Mouse (Mus musculus) heart, embryonic 16.5 days (tissue): ENCODE results near the gene Pten. TPM values are rescaled to one million over a fixed set of nuclear protein-coding genes. Genes with fewer than 3 reads are reported as not detected.

Source experiments
- ATAC-seq: fragments of 200-750 bp; cut with Nextera tagmentation; replicated peaks from 2 replicates; pipeline ENCODE4 v1.8.0; 2017; ENCODE audit warnings: moderate number of reproducible peaks; ENCODE audit not compliant: insufficient read depth, low FRiP score; ENCODE audit errors: extremely low read depth
- H3K27ac ChIP-seq: fragments of 300-500 bp; sonication (generic); 2 replicates; pipeline ENCODE4 v1.5.1; 2014; ENCODE audit warnings: mild to moderate bottlenecking, low read length, control low read depth, moderate library complexity
- H3K27me3 ChIP-seq: fragments of 300-500 bp; sonication (generic); 2 replicates; pipeline ENCODE4 v1.6.1; 2014; ENCODE audit warnings: low read length, mixed read lengths; ENCODE audit not compliant: control insufficient read depth, insufficient read depth
- H3K36me3 ChIP-seq: fragments of 300-500 bp; sonication (generic); 2 replicates; pipeline ENCODE4 v1.6.1; 2014; ENCODE audit not compliant: control insufficient read depth, insufficient read depth
- H3K4me1 ChIP-seq: fragments of 300-500 bp; sonication (generic); 2 replicates; pipeline ENCODE4 v1.6.1; 2014; ENCODE audit warnings: low read length, mixed read lengths; ENCODE audit not compliant: control insufficient read depth, insufficient read depth
- H3K4me2 ChIP-seq: fragments of 300-500 bp; sonication (generic); 2 replicates; pipeline ENCODE4 v1.6.1; 2014; ENCODE audit warnings: low read depth, mild to moderate bottlenecking, control low read depth, low read length
- H3K4me3 ChIP-seq: fragments of 300-500 bp; sonication (generic); 2 replicates; pipeline ENCODE4 v1.5.1; 2014; ENCODE audit warnings: mild to moderate bottlenecking, control low read depth, low read length
- H3K9ac ChIP-seq: fragments of 300-500 bp; sonication (generic); 2 replicates; pipeline ENCODE4 v1.6.1; 2014; ENCODE audit warnings: low read length, control low read depth
- H3K9me3 ChIP-seq: fragments of 300-500 bp; sonication (generic); replicated peaks from 2 replicates; pipeline ENCODE4 v1.6.1; 2016; ENCODE audit warnings: low read length; ENCODE audit not compliant: control insufficient read depth
- WGBS: fragments of 180-500 bp; shearing (Covaris S2); extraction: QIAGEN DNeasy Blood & Tissue Kit; methylation state at CpG from one replicate; pipeline ENCODE4 v1.1.7; 2014; 5-methylcytosine and 5-hydroxymethylcytosine counted together
- polyA plus RNA-seq: library from polyadenylated mRNA; unstranded; fragments of >200 nt; fragmentation: Nextera tagmentation; extraction: Ambion mirVana; gene quantifications from 2 replicates; pipeline ENCODE4 v1.2.1, GENCODE M21; 2015

The Pten gene
- polyA plus RNA-seq, 1 experiment from 2014 or later = 4.7 TPM

GRCm38 (mm10) chr19:32867181-32867897, 110.0 kb downstream of the Pten start:
- H3K4me2 ChIP-seq = peak overlapping the region; percentile 57
- H3K27ac ChIP-seq = no peak overlapping the region
- no peaks in the 10 kb centered on the region for H3K27me3 ChIP-seq
- 0 out of 2 replicates have a peak overlapping the region, but pooled peaks have one; percentile 11 for H3K9ac ChIP-seq
- 13% methylated on average over 18 of the region's 18 CpGs for WGBS
- H3K4me1 ChIP-seq = peaks cover 12% of the 10 kb centered on the region
- H3K36me3 ChIP-seq = no peaks in the 10 kb centered on the region
- no peaks in the 10 kb centered on the region for H3K9me3 ChIP-seq
- ATAC-seq = no peak
- H3K4me3 ChIP-seq = peak overlapping the region; percentile 31

- Histone ChIP-seq H3K36me3 (no peaks in the 10 kb centered on the region), H3K4me3 (no peak overlapping the region), H3K9ac (no peak overlapping the region), H3K4me2 (no peak overlapping the region), H3K4me1 (peaks cover 12% of the 10 kb centered on the region), H3K9me3 (no peaks in the 10 kb centered on the region), H3K27me3 (no peaks in the 10 kb centered on the region), H3K27ac (no peak overlapping the region)
- no peak for ATAC-seq
- WGBS = 63% methylated on average over 5 of the region's 5 CpGs
Measured at GRCm38 (mm10) chr19:32868560-32868959, 111.3 kb downstream of the Pten start.

DNA sequence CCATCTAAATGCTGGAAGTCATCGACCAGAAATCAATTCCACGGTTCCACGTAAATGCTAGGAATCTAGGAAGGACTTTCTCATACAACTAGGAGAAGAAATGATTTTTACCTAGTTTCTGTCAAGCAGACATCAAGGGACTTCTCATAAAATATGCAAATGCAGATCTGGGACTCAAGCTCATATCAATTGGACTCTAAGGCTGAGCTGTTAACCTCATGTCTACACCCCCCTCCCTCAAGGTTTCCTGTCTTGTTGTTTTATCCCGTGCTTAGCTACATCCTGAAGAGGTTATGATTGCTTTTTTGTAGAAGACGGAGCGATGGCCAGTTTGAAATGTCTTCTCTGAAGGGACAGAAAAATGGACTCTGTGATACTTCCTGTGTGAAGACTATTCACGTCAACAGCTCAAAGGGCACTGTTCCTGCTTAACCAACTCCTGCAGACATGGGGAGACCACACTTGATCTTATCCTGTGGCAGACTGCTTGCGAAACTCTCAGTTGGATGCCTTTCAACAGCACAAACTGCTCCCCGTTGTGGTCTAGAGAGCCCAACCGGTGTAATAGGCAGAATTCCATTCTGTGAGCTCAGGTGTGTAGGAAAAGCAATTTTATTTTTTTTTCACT, 111.9 kb downstream of the Pten start:
- H3K27me3 ChIP-seq = no peaks in the 10 kb centered on the region
- no peak for ATAC-seq
- no peaks in the 10 kb centered on the region for H3K9me3 ChIP-seq
- no peak overlapping the region for H3K4me3 ChIP-seq
- 24% methylated on average over 10 of the region's 10 CpGs for WGBS
- no peak overlapping the region for H3K9ac ChIP-seq
- no peak overlapping the region for H3K27ac ChIP-seq
- peak overlapping the region; percentile 40 for H3K4me2 ChIP-seq
- no peaks in the 10 kb centered on the region for H3K36me3 ChIP-seq
- peaks cover 12% of the 10 kb centered on the region for H3K4me1 ChIP-seq

DNA sequence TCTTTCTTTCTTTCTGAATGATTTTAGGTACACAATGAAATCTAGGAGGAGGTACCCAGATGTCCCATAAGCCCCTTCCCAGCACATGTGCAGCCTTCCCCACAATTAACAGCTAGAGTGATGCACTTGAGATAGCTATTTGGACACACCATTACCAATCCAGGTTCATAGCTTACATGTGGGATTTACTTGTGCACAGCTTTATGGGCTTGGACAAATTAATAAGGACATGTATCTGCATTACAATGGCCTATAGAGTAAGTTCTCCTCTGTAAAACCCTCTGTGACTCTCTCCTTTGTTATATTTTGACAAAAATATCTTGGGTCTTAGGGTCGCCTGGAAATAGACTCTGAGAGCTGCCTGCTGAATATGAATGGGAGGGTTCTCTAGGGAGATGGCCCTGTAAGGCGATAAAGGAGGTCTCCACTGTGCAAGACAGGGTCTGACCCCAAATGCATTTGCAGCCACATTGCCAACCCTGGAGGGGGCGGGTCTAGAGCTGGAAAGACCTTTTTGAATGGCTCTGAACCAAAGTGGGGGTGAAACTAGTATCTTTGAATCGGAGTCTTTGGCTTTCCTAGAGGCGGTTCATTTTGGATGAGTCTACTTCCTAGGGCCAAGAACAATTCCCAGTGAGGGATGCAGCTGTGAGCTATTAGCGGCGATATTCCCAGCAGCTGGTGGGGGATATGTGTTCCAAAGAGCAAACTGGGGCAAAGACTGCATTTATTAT, 116.8 kb downstream of the Pten start:
- Histone ChIP-seq H3K27ac (no peak overlapping the region), H3K9ac (no peak overlapping the region), H3K9me3 (no peaks in the 10 kb centered on the region), H3K4me2 (no peak overlapping the region), H3K27me3 (no peaks in the 10 kb centered on the region), H3K4me1 (peaks cover 3% of the 10 kb centered on the region; the same call in 1 of the 2 replicates), H3K4me3 (no peak overlapping the region), H3K36me3 (no peaks in the 10 kb centered on the region)
- 65% methylated on average over 7 of the region's 7 CpGs for WGBS
- no peak for ATAC-seq

Other genes with a start within 250 kb of the Pten start
- gene Papss2, start 161.7 kb upstream of the Pten start, polyA plus RNA-seq = 5.2 and 5.8 TPM in 2 replicates
- gene Atad1, start 17.7 kb upstream of the Pten start, polyA plus RNA-seq = 62.1 and 64.7 TPM in 2 replicates